In genomic region chr4:89360349-89360748, GRCm38 (mm10) we compare ENCODE assay signal across 14 mouse cellular contexts. TPM values are rescaled to one million over a fixed set of nuclear protein-coding genes. Genes with fewer than 3 reads are reported as not detected.
A peak's percentile ranks its signal among the peaks of the same experiment; 100 is the strongest.
DNase-seq lines count a peak whose midpoint lies in the region; TF ChIP-seq lines count a peak whose summit lies in the region.
"Had no signal": no experiment of that assay in that cellular context is flagged by ENCODE, and none has a peak within 500 bp of the region (broad histone marks: within the 10 kb centered on the region; RNA-seq: fewer than 3 reads in every experiment).

No protein-coding gene starts in this region.

- peak; percentile 41 to 56 for DNase-seq in cerebellum, postnatal 14 days
- DNase-seq in cerebellum, adult 11 months = no peak
- peak; percentile 84 for DNase-seq in kidney, adult 2 months
- peak; percentile 59 for DNase-seq in lung, postnatal 14 days
- no peak for DNase-seq in layer of hippocampus, adult 9-10 months (ENCODE audit: low spot score)
- DNase-seq in layer of hippocampus, adult 8-10 months (ENCODE audit: low spot score in 2 of 2) = no peak
- DNase-seq in layer of hippocampus, postnatal 10 days (ENCODE audit: low spot score in 2 of 2) = no peak
- DNase-seq: gastrocnemius, postnatal 10 days; thymus, adult 2 months had no signal

- WGBS in kidney, adult 2 months = 33% methylated on average over 3 of the region's 3 CpGs

- 0 out of 2 replicates have a peak, but pooled peaks have one; percentile 10 for TF ChIP-seq EP300 in ES-Bruce4 (IDR thresholded peaks at IDR 0.05; ENCODE audit: insufficient read depth, low read depth, low read length)

- no peaks in the 10 kb centered on the region for H3K36me3 ChIP-seq in ES-Bruce4 (ENCODE audit: control insufficient read depth, insufficient read depth, low read length, poor library complexity, severe bottlenecking)
- no peaks in the 10 kb centered on the region for H3K36me3 ChIP-seq in kidney, adult 2 months (ENCODE audit: control insufficient read depth, insufficient read depth, low read length)
- H3K36me3 ChIP-seq: liver, embryonic 15.5 days; neural tube, embryonic 12.5 days had no signal

- TF ChIP-seq POLR2A in ES-Bruce4 (IDR thresholded peaks at IDR 0.05; ENCODE audit: insufficient read depth, low read length) = no peak
- TF ChIP-seq POLR2A in kidney, adult 2 months (IDR thresholded peaks at IDR 0.05; ENCODE audit: low read depth, low read length) = no peak

- H3K4me3 ChIP-seq in ES-Bruce4 (ENCODE audit: low read depth, low read length) = no peak overlapping the region
- no peak overlapping the region for H3K4me3 ChIP-seq in kidney, adult 2 months (ENCODE audit: insufficient read depth, low read depth, low read length)
- H3K4me3 ChIP-seq: liver, embryonic 15.5 days; neural tube, embryonic 12.5 days had no signal

- no peak overlapping the region for H3K27ac ChIP-seq in ES-Bruce4 (ENCODE audit: insufficient read depth, low read length)
- no peak overlapping the region for H3K27ac ChIP-seq in kidney, adult 2 months (ENCODE audit: insufficient read depth, low read depth, low read length)
- H3K27ac ChIP-seq: liver, embryonic 15.5 days; neural tube, embryonic 12.5 days had no signal

- no peaks in the 10 kb centered on the region for H3K9me3 ChIP-seq in ES-Bruce4 (replicated peaks; ENCODE audit: control insufficient read depth, insufficient read depth, low read length, poor library complexity, severe bottlenecking)
- H3K9me3 ChIP-seq: liver, embryonic 15.5 days; neural tube, embryonic 12.5 days had no signal

- no peaks in the 10 kb centered on the region for H3K27me3 ChIP-seq in ES-Bruce4 (ENCODE audit: control insufficient read depth, insufficient read depth, low read length, poor library complexity, severe bottlenecking)
- H3K27me3 ChIP-seq in kidney, adult 2 months (replicated peaks; ENCODE audit: control insufficient read depth, insufficient read depth, low read length) = no peaks in the 10 kb centered on the region
- H3K27me3 ChIP-seq: liver, embryonic 15.5 days; neural tube, embryonic 12.5 days had no signal

- peaks cover 5% of the 10 kb centered on the region for H3K4me1 ChIP-seq in ES-Bruce4 (ENCODE audit: control insufficient read depth, insufficient read depth, low read length)
- H3K4me1 ChIP-seq in kidney, adult 2 months (ENCODE audit: control insufficient read depth, insufficient read depth, low read length) = peaks cover 2% of the 10 kb centered on the region; the same call in 1 of the 2 replicates
- H3K4me1 ChIP-seq: liver, embryonic 15.5 days; neural tube, embryonic 12.5 days had no signal

- no peak overlapping the region for H3K9ac ChIP-seq in ES-Bruce4 (ENCODE audit: low read depth, poor library complexity, severe bottlenecking)
- H3K9ac ChIP-seq: liver, embryonic 15.5 days; neural tube, embryonic 12.5 days had no signal

- no peak for TF ChIP-seq CTCF in ES-Bruce4 (IDR thresholded peaks at IDR 0.05; ENCODE audit: low read depth, low read length)
- TF ChIP-seq CTCF in kidney, adult 2 months (conservative IDR thresholded peaks at IDR 0.05; ENCODE audit: insufficient read depth, insufficient read length, low read depth, low read length) = no peak

RNA-seq across cellular contexts. Expression of gene Cdkn2b, which starts 49.5 kb away (rescaled TPM):
- polyA plus RNA-seq in ES-Bruce4 (2011; ENCODE audit: insufficient read depth, insufficient read length, low read depth, missing spikeins) = 8.3 and 12.0 TPM in 2 replicates
- 5.1 and 7.2 TPM in 2 replicates for polyA plus RNA-seq in kidney, adult 2 months (2012; rRNA removed)
- total RNA-seq in layer of hippocampus, adult 8-10 months (2022) = 1 to 10 TPM; 1.3 to 2.1 (median 1.7) TPM
- 1 to 10 TPM; 2.9 to 4.2 TPM for total RNA-seq in layer of hippocampus, postnatal 10 days (2021)
- total RNA-seq: common myeloid progenitor, adult 5-6 weeks had no signal
- polyA plus RNA-seq: C2C12; liver, embryonic 15.5 days had no signal

Comparison
In these comparisons a context has a peak if more than half of its experiments do, and no peak if none do; other contexts are left out.
1. DNase-seq: peak in cerebellum, postnatal 14 days (2 of 2), kidney, adult 2 months (single experiment) and lung, postnatal 14 days (single experiment); none in cerebellum, adult 11 months (single experiment), layer of hippocampus, adult 9-10 months (single experiment), layer of hippocampus, adult 8-10 months (0 of 2) and layer of hippocampus, postnatal 10 days (0 of 2).